Mouse (Mus musculus) lung, postnatal 10 days (tissue): ENCODE results near the gene Olfr1475.
"Not testable (repeated sequence)": the region's sequence is repeated elsewhere in the genome, so short reads cannot be mapped to it uniquely, and the experiment has no call there.

Source experiments
- DNase-seq: peaks from one replicate; pipeline ENCODE4 v3.0.0; 2021

Gene Olfr1475

GRCm38 (mm10) chr19:13480096-13480495 is at the start of gene Olfr1475:
TSS of gene Olfr1475 (minus strand) at chr19:13480196.
- no peak for DNase-seq

DNA sequence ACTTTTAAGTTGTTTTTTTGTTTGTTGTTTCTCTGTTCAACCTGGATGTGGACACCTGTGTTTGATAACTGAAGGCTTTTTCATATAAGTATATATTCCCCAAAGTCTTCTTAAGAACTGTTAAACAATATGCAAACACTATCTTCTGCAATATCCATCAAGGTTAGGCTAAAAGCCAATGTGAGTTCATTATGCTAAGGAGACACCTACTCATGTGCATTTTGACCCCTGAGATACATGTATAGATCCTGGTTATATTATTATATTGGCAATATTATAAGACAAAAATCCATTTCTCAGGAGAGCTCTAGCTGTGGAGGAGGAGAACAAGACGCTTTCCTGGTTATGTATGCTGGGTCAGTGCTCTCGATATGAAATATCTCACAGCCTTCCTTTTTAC is 47.6 kb upstream of the Olfr1475 start, which contains the start of gene Olfr1480:
Gene Olfr1480 (plus strand): TSS at position 301 of the 400 bp plus-strand sequence.
- no peak for DNase-seq

DNA sequence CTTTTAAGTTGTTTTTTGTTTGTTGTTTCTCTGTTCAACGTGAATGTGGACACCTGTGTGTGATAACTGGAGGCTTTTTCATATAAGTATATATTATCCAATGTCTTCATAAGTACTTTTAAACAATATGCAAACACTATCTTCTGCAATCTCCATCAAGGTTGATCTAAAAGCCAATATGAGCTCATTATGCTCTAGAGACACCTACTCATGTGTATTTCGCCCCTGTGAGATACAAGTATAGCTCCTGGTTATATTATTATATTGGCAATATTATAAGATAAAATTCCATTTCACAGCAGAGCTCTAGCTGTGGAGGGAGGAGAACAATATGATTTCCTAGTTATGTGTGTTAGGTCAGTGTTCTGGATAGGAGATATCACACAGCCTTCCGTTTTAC is 20.2 kb upstream of the Olfr1475 start, which contains the start of gene Olfr1477:
Gene Olfr1477 (plus strand): TSS at position 301 of the 400 bp plus-strand sequence.
- DNase-seq: no peak

- not testable (repeated sequence) for DNase-seq
Measured at GRCm38 (mm10) chr19:13469265-13469664, 10.7 kb downstream of the Olfr1475 start, which contains the start of gene Olfr1474. TSS of gene Olfr1474 (plus strand) at chr19:13469565.

DNA sequence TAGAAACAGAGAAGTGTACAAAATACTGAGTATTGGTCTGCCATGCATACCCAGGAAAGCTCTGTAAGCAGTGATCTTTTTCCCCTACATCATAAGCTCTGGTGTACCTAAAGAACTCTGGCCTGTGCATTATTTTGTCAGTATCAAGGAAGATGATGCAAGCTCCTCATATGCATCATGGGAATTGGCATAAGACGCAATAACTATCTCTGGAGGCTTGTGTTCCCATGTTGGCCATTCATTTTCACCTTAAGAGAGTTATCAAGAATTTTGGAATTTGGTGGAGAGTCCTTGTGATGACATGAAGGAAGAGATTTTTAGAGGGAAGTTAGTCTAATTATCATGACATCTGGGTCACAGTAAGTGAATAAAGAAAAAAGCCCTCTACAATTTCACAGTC is 24.0 kb downstream of the Olfr1475 start, which contains the start of gene Olfr1472:
Gene Olfr1472 (minus strand): TSS at position 101 of the 400 bp plus-strand sequence.
- no peak for DNase-seq

DNA sequence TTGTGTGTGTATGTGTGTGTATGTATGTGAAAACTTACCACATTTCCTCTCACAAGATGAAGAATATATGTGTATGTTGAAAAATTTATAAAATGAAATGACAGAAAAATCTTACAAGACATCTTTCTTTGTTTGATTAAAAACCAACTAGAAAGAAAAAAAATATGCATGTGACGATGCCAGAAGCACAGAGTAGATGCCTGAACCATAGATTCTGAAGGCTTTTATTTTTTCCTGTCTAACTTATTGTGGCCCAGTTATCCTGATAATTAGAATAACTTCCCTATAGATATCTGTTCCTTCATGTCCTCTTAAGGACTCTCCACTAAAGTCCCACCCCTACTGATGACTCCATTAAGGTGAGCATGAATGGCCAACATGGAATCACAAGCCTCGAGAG is 36.9 kb downstream of the Olfr1475 start, which contains the start of gene Olfr1471:
Gene Olfr1471 (plus strand): TSS at position 301 of the 400 bp plus-strand sequence.
- DNase-seq: not testable (repeated sequence)
